Mouse (Mus musculus) forebrain, embryonic 10.5 days (tissue): ENCODE measurements at regions not wholly inside any gene's neighbourhood (a gene's known extent, or its start where the extent isn't known, plus 50 kb on each side); places are given as distances from the start of the nearest gene placed in this dataset.
A peak's percentile ranks its signal among the peaks of the same experiment; 100 is the strongest.
"Not testable (repeated sequence)": the region's sequence is repeated elsewhere in the genome, so short reads cannot be mapped to it uniquely, and the experiment has no call there.

Experiments
- DNase-seq: peaks from one replicate; pipeline ENCODE4 v3.0.0-alpha.2; 2017; ENCODE audit warnings: low spot score; ENCODE audit errors: extremely low spot score
- H3K27ac ChIP-seq: fragments of 300-500 bp; sonication (generic); 2 replicates; pipeline ENCODE4 v1.5.1; 2016; ENCODE audit warnings: mild to moderate bottlenecking
- H3K27me3 ChIP-seq: fragments of 300-500 bp; sonication (generic); 2 replicates; pipeline ENCODE4 v1.6.1; 2016; ENCODE audit warnings: mild to moderate bottlenecking; ENCODE audit not compliant: poor library complexity, severe bottlenecking
- H3K36me3 ChIP-seq: fragments of 300-500 bp; sonication (generic); replicated peaks from 2 replicates; pipeline ENCODE4 v1.6.1; 2016; ENCODE audit warnings: mild to moderate bottlenecking, moderate library complexity
- H3K4me1 ChIP-seq: fragments of 300-500 bp; sonication (generic); 2 replicates; pipeline ENCODE4 v1.6.1; 2016
- H3K4me3 ChIP-seq: fragments of 300-500 bp; sonication (generic); 2 replicates; pipeline ENCODE4 v1.5.1; 2016; ENCODE audit warnings: mild to moderate bottlenecking, moderate library complexity
- H3K9me3 ChIP-seq: fragments of 300-500 bp; sonication (generic); 2 replicates; pipeline ENCODE4 v1.6.1; 2016; ENCODE audit warnings: mild to moderate bottlenecking, moderate library complexity
- WGBS: fragments of 180-500 bp; shearing (Covaris S2); methylation state at CpG from one replicate; pipeline ENCODE4 v1.1.7; 2016; 5-methylcytosine and 5-hydroxymethylcytosine counted together

DNA sequence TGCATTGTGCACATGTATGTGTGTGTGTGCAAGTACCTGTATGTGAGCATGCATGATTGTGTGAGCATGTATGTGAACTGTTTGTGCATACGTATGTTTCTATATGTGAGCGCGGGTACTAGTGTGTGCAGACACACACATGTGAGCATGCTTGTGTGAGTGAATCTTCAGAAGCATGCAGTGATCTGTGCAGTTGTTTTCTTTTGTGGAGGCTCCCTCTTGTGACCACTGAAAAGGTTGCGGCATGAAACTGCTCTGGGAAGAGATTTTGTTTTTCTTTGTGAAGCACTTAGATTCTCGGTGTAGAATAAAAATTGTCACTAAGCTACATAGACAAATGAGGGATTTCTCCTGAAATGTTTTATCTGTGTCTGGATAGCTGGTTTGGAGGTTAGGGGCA is 189.2 kb upstream of the Rapgef5 start:
- not testable (repeated sequence) for H3K9me3 ChIP-seq, H3K4me3 ChIP-seq, H3K36me3 ChIP-seq, H3K4me1 ChIP-seq, DNase-seq, H3K27ac ChIP-seq, H3K27me3 ChIP-seq
- 70% methylated on average over 5 of the region's 5 CpGs for WGBS

DNA sequence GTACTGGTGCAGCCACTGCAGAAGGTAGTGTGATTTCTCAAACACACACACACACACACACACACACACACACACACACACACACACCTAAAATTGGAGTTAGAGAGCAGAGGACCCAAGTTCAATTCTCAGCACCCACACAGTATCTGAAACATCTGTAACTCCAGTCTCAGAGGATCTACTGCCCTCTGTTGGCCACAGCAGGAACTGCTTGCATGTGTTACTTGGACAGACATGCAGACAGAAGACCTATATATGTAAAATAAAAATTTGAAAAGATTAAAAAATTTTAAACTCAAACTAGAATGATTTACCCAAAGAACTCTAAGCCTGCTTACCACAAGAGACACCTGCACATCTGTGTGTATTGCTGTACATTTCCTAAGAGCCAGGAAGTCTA is 185.9 kb upstream of the Rapgef5 start:
- no peak for DNase-seq
- Histone ChIP-seq H3K9me3 (peaks cover 4% of the 10 kb centered on the region), H3K36me3 (no peaks in the 10 kb centered on the region), H3K27me3 (peaks cover 4% of the 10 kb centered on the region; the same call in 1 of the 2 replicates), H3K27ac (no peak overlapping the region), H3K4me3 (no peak overlapping the region), H3K4me1 (no peaks in the 10 kb centered on the region)

DNA sequence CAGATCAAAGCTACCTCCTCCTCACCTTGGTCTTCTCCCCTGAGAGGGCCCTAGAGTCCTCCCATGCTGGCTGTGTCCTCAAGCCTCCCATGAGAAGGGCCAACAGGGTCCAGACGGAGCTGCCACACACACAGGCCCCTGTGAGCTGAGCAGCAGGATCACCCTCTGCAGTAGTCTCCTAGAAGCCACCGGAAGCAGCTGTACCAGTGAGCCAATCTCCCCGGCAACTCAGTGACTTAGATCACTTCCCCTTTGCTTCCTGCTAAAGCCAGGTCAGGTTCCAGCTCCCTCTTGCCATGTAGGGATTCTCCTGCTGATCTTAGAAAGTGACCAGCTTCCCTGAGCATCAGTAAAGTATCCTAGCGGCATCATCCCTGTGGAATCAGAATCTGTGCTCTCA is 179.4 kb upstream of the Rapgef5 start:
- no peak overlapping the region for H3K4me3 ChIP-seq
- H3K9me3 ChIP-seq, result peaks cover 6% of the 10 kb centered on the region; the same call in 1 of the 2 replicates
- H3K27ac ChIP-seq, result peak overlapping the region; percentile 30; the same call in 1 of the 2 replicates
- no peak for DNase-seq
- H3K27me3 ChIP-seq, result no peaks in the 10 kb centered on the region; the same call in 1 of the 2 replicates
- H3K36me3 ChIP-seq, result no peaks in the 10 kb centered on the region
- H3K4me1 ChIP-seq, result peaks cover 20% of the 10 kb centered on the region
- 77% methylated on average over 4 of the region's 4 CpGs for WGBS

DNA sequence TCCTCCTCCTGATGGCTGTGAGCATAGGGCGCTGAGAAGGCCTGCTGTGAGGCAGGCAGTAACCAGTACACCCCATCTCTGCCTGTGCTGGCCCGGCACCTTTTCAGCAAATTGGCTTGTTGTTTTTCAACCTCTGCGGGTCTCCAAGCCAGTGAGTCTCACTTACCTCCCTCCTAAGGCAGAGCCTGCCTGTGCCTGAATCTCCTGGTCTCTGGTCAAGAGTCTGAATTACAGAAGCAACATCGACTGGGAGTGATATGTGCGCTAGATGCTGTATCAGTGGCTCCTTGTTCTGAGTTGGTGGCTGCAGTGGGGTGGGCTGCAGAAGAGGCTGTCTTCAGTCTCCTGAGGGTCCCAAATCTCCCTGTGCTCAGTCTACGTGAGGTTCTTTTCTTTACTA is 174.0 kb upstream of the Rapgef5 start:
- H3K4me3 ChIP-seq, result no peak overlapping the region
- WGBS, result 40% methylated on average over 6 of the region's 6 CpGs
- no peaks in the 10 kb centered on the region for H3K36me3 ChIP-seq
- no peak for DNase-seq
- 0 out of 2 replicates have a peak, but pooled peaks cover 12% of the 10 kb centered on the region for H3K27me3 ChIP-seq
- H3K4me1 ChIP-seq, result peaks cover 66% of the 10 kb centered on the region
- H3K27ac ChIP-seq, result peak overlapping the region; percentile 70
- H3K9me3 ChIP-seq, result peaks cover 6% of the 10 kb centered on the region; the same call in 1 of the 2 replicates

DNA sequence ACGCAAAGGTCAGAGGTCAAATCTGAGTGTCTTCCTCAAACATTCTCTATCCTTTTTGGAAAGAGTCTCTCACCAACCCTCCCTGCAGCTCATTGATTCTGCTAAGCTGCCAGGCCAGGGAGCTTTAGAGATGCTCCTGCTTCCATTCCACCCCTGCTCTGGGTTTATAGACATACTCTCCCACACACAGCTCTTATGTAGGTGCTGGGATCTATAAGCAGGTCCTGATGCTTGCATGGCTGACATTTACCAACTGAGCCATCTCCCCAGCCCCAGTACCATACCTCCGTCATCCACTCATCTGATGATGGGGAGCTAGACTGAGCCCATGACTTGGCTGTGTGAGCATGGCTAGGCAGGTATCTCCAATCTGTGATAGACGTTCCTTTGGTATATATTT is 173.2 kb upstream of the Rapgef5 start:
- DNase-seq, result no peak
- Histone ChIP-seq H3K4me3 (no peak overlapping the region), H3K4me1 (peaks cover 62% of the 10 kb centered on the region), H3K27me3 (peaks cover 16% of the 10 kb centered on the region; the same call in 1 of the 2 replicates), H3K9me3 (peaks cover 6% of the 10 kb centered on the region; the same call in 1 of the 2 replicates), H3K27ac (peak overlapping the region; percentile 26; the same call in 1 of the 2 replicates), H3K36me3 (no peaks in the 10 kb centered on the region)
- WGBS, result 90% methylated on average over 3 of the region's 3 CpGs

DNA sequence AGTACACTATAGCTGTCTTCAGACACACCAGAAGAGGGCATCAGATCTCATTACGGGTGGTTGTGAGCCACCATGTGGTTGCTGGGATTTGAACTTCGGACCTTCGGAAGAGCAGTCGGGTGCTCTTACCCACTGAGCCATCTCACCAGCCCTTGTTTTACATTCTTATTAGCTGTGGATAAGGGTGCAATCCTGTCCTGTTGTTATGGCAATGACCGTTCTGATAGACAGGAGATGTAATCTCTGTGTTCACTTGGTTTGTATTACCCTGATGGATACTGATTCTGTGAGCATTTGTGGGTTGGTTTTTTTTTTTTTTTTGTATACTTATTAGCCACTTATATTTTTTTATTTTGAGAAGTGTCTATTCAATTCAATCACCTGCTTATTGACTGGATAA is 172.7 kb upstream of the Rapgef5 start:
- not testable (repeated sequence) for H3K27ac ChIP-seq, DNase-seq, H3K4me3 ChIP-seq, H3K9me3 ChIP-seq, H3K36me3 ChIP-seq
- H3K27me3 ChIP-seq, result peaks cover 16% of the 10 kb centered on the region; the same call in 1 of the 2 replicates
- 86% methylated on average over 5 of the region's 5 CpGs for WGBS
- peaks cover 62% of the 10 kb centered on the region for H3K4me1 ChIP-seq

DNA sequence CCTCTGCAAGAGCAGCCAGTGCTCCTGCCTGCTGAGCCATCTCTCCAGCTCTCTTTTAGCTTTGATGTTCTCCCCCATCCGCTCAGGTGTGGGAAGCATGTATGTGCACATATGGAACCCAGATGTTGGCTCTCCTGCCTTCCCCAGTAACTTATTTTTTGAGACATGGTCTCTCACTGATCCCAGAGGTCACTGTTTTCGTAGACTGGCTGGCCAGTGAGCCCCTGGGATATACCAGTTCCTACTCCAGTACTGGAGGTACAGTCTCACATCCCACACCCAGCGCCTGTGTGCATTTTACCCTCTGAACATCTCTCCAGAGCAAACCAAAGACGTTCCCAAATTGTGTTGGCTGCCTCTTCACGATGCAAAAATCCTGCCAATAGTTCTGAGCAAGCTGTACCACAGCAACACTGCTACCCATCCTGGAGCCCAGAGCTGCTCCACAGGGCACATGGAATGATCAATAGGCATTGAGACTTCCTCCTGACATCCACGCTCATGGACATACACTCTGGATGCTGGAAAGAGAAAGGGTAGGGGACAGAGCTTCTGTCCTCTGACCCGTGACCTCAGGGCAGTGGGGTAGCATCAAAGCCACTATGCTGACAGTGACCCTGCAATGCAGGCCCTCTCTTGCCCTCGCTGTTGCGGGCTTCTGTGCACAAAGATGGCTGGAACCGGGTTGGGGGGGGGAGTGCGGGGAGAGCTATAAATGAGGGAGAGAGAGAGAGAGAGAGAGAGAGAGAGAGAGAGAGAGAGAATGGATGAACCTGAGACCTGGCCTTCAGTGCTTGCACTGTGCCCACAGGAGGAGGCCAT is 171.8 kb upstream of the Rapgef5 start:
- no peaks in the 10 kb centered on the region for H3K36me3 ChIP-seq
- 0 out of 2 replicates have a peak overlapping the region, but pooled peaks have one; percentile 39 for H3K4me3 ChIP-seq
- H3K27ac ChIP-seq, result peak overlapping the region; percentile 89
- peaks cover 62% of the 10 kb centered on the region for H3K4me1 ChIP-seq
- WGBS, result 37% methylated on average over 11 of the region's 11 CpGs
- DNase-seq, result no peak
- H3K9me3 ChIP-seq, result no peaks in the 10 kb centered on the region
- H3K27me3 ChIP-seq, result peaks cover 16% of the 10 kb centered on the region; the same call in 1 of the 2 replicates

DNA sequence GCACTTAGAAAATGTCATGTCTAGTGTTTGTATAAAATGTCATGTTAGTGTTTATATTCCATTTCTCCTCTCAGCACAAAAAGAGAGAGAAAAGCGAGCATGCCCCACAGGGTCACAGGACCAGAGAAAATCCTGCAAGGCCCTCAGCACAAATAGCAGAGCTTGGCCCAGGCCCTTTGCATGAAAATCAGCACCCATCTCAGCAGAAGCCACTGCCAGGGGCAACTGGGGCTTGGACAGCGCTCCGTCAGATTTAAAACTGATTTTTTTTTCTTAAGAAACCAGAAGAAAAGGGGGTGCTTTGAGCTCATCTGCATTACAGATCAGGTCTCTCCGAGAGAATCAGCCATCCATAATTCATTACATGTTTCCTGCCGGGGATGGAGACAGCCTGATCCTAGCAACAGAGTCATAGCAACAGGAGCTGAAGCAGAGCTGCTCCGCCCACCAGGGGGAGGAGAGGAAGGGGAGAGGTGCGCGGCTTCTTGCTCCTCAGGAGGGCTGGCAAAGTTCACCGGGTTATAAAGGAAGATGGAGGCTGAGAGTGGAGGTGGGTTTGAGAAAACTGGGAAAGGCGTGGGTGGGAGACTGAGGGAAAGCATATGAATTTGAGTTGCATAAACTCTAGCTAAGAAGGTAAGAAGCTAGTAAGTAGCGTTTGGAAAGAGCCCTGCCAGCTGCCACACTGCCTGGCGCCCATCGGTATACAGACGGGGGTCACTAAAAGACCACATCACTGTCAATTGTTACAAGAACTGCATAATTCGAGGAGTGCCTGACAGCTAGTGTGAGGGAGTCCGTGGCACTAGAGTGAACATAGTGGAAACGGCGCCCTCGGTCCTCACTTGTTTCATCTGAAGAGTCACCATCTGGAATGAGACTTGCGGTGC is 170.9 kb upstream of the Rapgef5 start:
- 26% methylated on average over 20 of the region's 20 CpGs for WGBS
- no peaks in the 10 kb centered on the region for H3K36me3 ChIP-seq
- peaks cover 20% of the 10 kb centered on the region; the same call in 1 of the 2 replicates for H3K27me3 ChIP-seq
- H3K4me3 ChIP-seq, result peak overlapping the region; percentile 39
- peaks cover 67% of the 10 kb centered on the region for H3K4me1 ChIP-seq
- no peaks in the 10 kb centered on the region for H3K9me3 ChIP-seq
- peak; percentile 81 for DNase-seq
- H3K27ac ChIP-seq, result peak overlapping the region; percentile 89

DNA sequence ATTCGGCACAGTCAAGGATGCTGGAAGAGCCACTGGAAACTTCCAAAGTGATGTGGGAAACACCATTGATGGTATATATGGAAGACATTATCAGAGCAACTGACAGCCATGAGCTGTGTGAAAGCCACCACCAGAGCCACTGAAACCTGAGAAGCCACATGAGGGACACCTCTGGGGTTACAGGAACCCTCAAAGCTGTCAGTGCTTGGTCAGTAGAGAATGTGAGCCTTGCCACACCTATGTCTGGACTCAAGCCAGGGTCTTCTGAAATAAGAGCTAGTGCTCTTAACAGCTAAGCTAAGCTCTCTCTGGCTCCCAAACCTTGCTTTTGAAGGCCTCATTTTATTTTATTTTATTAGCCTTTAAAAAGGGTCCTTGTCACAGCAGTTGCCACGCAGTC is 170.2 kb upstream of the Rapgef5 start:
- 90% methylated on average over 2 of the region's 2 CpGs for WGBS
- H3K36me3 ChIP-seq, result no peaks in the 10 kb centered on the region
- H3K4me3 ChIP-seq, result peak overlapping the region; percentile 39; the same call in 1 of the 2 replicates
- no peak for DNase-seq
- peaks cover 20% of the 10 kb centered on the region; the same call in 1 of the 2 replicates for H3K27me3 ChIP-seq
- no peaks in the 10 kb centered on the region for H3K9me3 ChIP-seq
- peak overlapping the region; percentile 89 for H3K27ac ChIP-seq
- H3K4me1 ChIP-seq, result peaks cover 72% of the 10 kb centered on the region

DNA sequence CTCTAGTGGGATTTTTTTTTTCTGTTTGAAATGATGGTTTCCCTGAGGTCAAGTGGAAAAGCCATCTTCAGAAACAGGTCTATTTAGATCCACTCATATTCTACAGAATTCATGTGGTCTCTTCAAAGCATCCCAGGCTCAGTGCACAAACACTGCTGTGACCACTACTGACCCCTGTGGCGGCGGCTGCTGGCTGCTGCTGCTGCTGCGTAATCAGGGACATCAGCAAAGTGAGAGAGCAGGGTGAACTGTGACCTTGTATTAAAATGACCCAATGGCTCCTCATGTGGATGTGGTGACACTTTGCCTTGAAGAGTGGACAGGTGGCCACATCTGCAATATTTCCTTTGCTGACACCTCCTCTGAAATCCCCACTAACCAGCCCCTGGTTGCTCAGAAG is 169.1 kb upstream of the Rapgef5 start:
- H3K4me3 ChIP-seq, result no peak overlapping the region
- H3K36me3 ChIP-seq, result no peaks in the 10 kb centered on the region
- H3K4me1 ChIP-seq, result peaks cover 72% of the 10 kb centered on the region
- DNase-seq, result no peak
- peak overlapping the region; percentile 89; the same call in 1 of the 2 replicates for H3K27ac ChIP-seq
- H3K9me3 ChIP-seq, result no peaks in the 10 kb centered on the region
- H3K27me3 ChIP-seq, result peaks cover 20% of the 10 kb centered on the region; the same call in 1 of the 2 replicates
- 51% methylated on average over 3 of the region's 3 CpGs for WGBS

DNA sequence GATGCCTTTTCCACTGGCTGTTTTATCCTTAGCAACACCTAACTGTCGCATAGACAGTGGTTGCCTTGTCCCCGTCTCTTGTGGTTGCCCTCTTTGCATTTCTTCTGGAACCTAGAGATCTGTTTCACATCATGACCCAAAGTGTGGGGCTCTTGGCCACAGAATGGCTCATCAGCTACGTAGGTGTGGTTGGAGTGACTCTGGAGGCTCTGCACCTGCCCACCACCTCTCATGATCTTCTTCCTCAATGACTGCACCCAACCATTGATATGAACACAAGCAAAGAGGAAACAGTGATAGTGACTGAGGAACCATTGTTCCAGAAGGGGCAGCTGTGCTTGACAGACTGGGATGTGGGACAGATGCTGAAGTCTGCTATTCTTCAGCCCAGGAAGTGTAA is 167.8 kb upstream of the Rapgef5 start:
- Histone ChIP-seq H3K36me3 (no peaks in the 10 kb centered on the region), H3K9me3 (no peaks in the 10 kb centered on the region), H3K4me1 (peaks cover 71% of the 10 kb centered on the region), H3K27me3 (peaks cover 20% of the 10 kb centered on the region; the same call in 1 of the 2 replicates), H3K4me3 (no peak overlapping the region), H3K27ac (no peak overlapping the region)
- no peak for DNase-seq
- 88% methylated on average over 3 of the region's 3 CpGs for WGBS

DNA sequence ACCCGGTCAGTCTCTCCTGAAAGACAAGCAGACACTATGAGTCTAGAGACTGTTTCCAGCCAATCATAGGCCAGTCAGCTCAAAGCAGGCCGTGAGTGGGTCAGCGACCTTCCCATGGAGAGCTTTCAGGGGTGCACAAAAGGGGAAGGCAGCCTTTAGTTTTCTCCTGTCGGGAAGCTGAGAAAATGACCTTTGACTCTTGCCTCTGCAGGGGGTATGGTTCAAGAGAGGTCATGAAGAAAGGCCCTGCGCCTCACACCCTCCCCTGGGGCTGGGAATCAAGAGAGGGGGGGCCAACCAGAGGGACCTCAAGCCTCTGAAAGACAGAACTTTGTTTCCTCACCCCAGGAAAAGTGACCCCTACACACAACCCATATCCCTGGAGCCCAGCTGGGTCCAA is 164.4 kb upstream of the Rapgef5 start:
- no peaks in the 10 kb centered on the region for H3K9me3 ChIP-seq
- peaks cover 41% of the 10 kb centered on the region for H3K4me1 ChIP-seq
- under 1% methylated on average over 5 of the region's 5 CpGs for WGBS
- peaks cover 10% of the 10 kb centered on the region for H3K27me3 ChIP-seq
- H3K4me3 ChIP-seq, result no peak overlapping the region
- DNase-seq, result peak; percentile 46
- peak overlapping the region; percentile 78 for H3K27ac ChIP-seq
- H3K36me3 ChIP-seq, result no peaks in the 10 kb centered on the region
